Mouse (Mus musculus) heart, embryonic 10.5 days (tissue): Measurements from ENCODE around the gene Eif2b2. TPM values are rescaled to one million over a fixed set of nuclear protein-coding genes. Genes with fewer than 3 reads are reported as not detected.

ENCODE experiments used
- DNase-seq: peaks from one replicate; pipeline ENCODE4 v3.0.0-alpha.2; 2017; ENCODE audit warnings: low spot score
- H3K27ac ChIP-seq: fragments of 300-500 bp; sonication (generic); 2 replicates; pipeline ENCODE4 v1.5.1; 2016; ENCODE audit warnings: mild to moderate bottlenecking
- H3K27me3 ChIP-seq: fragments of 300-500 bp; sonication (generic); 2 replicates; pipeline ENCODE4 v1.6.1; 2016; ENCODE audit warnings: mild to moderate bottlenecking; ENCODE audit not compliant: poor library complexity, insufficient read depth, severe bottlenecking
- H3K36me3 ChIP-seq: fragments of 300-500 bp; sonication (generic); 2 replicates; pipeline ENCODE4 v1.6.1; 2016; ENCODE audit warnings: mild to moderate bottlenecking, moderate library complexity
- H3K4me1 ChIP-seq: fragments of 300-500 bp; sonication (generic); 2 replicates; pipeline ENCODE4 v1.6.1; 2016; ENCODE audit warnings: mild to moderate bottlenecking
- H3K4me3 ChIP-seq: fragments of 300-500 bp; sonication (generic); 2 replicates; pipeline ENCODE4 v1.5.1; 2016; ENCODE audit warnings: mild to moderate bottlenecking, moderate library complexity
- H3K9me3 ChIP-seq: fragments of 300-500 bp; sonication (generic); 2 replicates; pipeline ENCODE4 v1.6.1; 2016; ENCODE audit warnings: mild to moderate bottlenecking, moderate library complexity
- WGBS: fragments of 180-500 bp; shearing (Covaris S2); methylation state at CpG from one replicate; pipeline ENCODE4 v1.1.7; 2016; 5-methylcytosine and 5-hydroxymethylcytosine counted together
- polyA plus RNA-seq: library from polyadenylated mRNA; unstranded; fragments of >200 nt; fragmentation: Nextera tagmentation; extraction: Ambion mirVana; gene quantifications from 2 replicates; pipeline ENCODE4 v1.2.1, GENCODE M21; 2016

The Eif2b2 gene
- polyA plus RNA-seq, 1 experiment from 2014 or later: 91.3 TPM

- Histone ChIP-seq H3K9me3 (no peaks in the 10 kb centered on the region), H3K4me3 (no peak overlapping the region), H3K27ac (peak overlapping the region; percentile 24; the same call in 1 of the 2 replicates), H3K4me1 (peaks cover 46% of the 10 kb centered on the region), H3K36me3 (no peaks in the 10 kb centered on the region), H3K27me3 (peaks cover 59% of the 10 kb centered on the region)
- 32% methylated on average over 17 of the region's 17 CpGs for WGBS
- DNase-seq: no peak
Observed at GRCm38 (mm10) chr12:85181475-85182344, 37.6 kb upstream of the Eif2b2 start.

GRCm38 (mm10) chr12:85182345-85182643, 37.0 kb upstream of the Eif2b2 start:
- no peak for DNase-seq
- Histone ChIP-seq H3K4me1 (peaks cover 40% of the 10 kb centered on the region), H3K9me3 (no peaks in the 10 kb centered on the region), H3K27me3 (peaks cover 58% of the 10 kb centered on the region), H3K27ac (0 out of 2 replicates have a peak overlapping the region, but pooled peaks have one; percentile 24), H3K4me3 (no peak overlapping the region), H3K36me3 (no peaks in the 10 kb centered on the region)
- WGBS: 21% methylated on average over 8 of the region's 8 CpGs

GRCm38 (mm10) chr12:85182898-85183297, 36.4 kb upstream of the Eif2b2 start:
- no peaks in the 10 kb centered on the region for H3K9me3 ChIP-seq
- H3K27me3 ChIP-seq: peaks cover 52% of the 10 kb centered on the region
- 73% methylated on average over 5 of the region's 5 CpGs for WGBS

DNA sequence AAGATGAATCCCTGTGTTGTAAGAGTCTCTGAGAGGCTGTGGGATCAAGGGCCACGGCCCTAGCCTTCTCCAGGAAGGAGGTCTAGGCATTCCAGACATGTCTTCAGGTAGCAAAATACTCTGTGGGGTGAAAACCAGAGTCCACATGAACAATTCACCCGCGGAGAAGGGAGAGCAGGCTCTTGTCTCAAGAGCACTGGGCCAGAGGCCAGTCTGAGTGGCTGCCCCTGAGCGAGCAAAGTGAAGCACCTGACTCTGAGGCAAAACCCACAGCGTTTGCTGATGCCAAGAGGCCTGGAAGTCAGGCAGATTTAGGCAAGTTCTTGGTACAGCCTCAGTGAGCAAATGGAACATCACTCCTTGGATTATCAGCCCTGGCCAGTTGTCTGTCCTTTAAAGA, 35.2 kb upstream of the Eif2b2 start:
- peaks cover 29% of the 10 kb centered on the region for H3K4me1 ChIP-seq
- no peaks in the 10 kb centered on the region for H3K36me3 ChIP-seq
- 54% methylated on average over 5 of the region's 5 CpGs for WGBS
- H3K4me3 ChIP-seq: no peak overlapping the region
- no peak overlapping the region for H3K27ac ChIP-seq
- H3K9me3 ChIP-seq: no peaks in the 10 kb centered on the region
- DNase-seq: no peak
- H3K27me3 ChIP-seq: peaks cover 40% of the 10 kb centered on the region

More at GRCm38 (mm10) chr12:85182898-85183297, 36.4 kb upstream of the Eif2b2 start:
- DNase-seq: no peak
- H3K4me1 ChIP-seq: peaks cover 34% of the 10 kb centered on the region
- no peak overlapping the region for H3K4me3 ChIP-seq
- no peak overlapping the region for H3K27ac ChIP-seq
- no peaks in the 10 kb centered on the region for H3K36me3 ChIP-seq

DNA sequence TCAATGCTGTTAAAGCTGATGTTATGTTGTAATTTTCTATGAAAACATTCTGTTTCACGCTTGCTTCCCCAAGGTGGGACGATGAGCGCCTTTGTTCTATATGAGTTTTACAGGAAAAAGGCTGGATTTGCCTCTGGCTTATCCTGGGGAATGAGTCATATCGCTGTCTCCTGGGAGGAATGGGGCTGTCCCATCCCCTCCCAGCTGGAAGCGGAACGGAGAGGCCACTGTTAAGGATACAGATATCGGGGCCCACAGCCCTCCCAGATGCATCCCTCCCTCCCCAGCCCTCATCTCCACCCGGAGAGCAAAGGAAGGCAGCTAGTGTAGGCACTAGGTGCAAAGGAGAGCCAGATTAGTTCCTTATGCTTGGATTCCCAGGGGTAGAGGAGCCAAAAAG, 33.5 kb upstream of the Eif2b2 start:
- no peaks in the 10 kb centered on the region for H3K9me3 ChIP-seq
- H3K27me3 ChIP-seq: peaks cover 23% of the 10 kb centered on the region

GRCm38 (mm10) chr12:85186361-85186760, 32.9 kb upstream of the Eif2b2 start:
- peaks cover 18% of the 10 kb centered on the region for H3K27me3 ChIP-seq
- 45% methylated on average over 7 of the region's 7 CpGs for WGBS
- H3K27ac ChIP-seq: peak overlapping the region; percentile 67
- DNase-seq: no peak
- H3K36me3 ChIP-seq: no peaks in the 10 kb centered on the region
- H3K4me1 ChIP-seq: peaks cover 24% of the 10 kb centered on the region
- H3K9me3 ChIP-seq: no peaks in the 10 kb centered on the region
- no peak overlapping the region for H3K4me3 ChIP-seq

More for the DNA sequence above, 33.5 kb upstream of the Eif2b2 start:
- no peak for DNase-seq
- 35% methylated on average over 8 of the region's 8 CpGs for WGBS
- H3K4me3 ChIP-seq: no peak overlapping the region
- H3K27ac ChIP-seq: peak overlapping the region; percentile 67
- peaks cover 29% of the 10 kb centered on the region for H3K4me1 ChIP-seq
- H3K36me3 ChIP-seq: no peaks in the 10 kb centered on the region

DNA sequence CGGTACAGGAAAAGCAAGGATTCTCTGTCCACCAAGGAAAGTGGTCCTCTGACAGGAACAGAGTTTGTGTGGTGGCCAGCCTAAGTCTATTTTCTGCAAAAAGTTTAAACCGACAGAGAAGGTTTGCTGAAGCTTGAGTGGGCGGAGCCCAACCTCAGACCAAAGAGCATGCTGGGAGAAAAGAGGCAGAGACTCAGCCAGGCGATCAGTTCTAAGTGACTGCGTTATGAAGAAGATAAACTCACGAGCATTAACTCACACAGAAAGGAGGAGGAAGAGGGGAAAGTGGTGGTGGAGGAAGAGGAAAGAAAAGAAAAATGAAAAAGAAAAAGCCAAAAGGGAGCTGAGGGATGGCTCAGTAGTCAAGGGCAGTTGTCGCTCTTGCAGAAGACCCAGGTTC, 29.0 kb upstream of the Eif2b2 start:
- WGBS: 65% methylated on average over 7 of the region's 7 CpGs
- Histone ChIP-seq H3K27me3 (peaks cover 25% of the 10 kb centered on the region; the same call in 1 of the 2 replicates), H3K4me1 (peaks cover 27% of the 10 kb centered on the region), H3K9me3 (no peaks in the 10 kb centered on the region), H3K27ac (no peak overlapping the region), H3K36me3 (no peaks in the 10 kb centered on the region), H3K4me3 (no peak overlapping the region)
- DNase-seq: no peak

GRCm38 (mm10) chr12:85192461-85193108, 26.7 kb upstream of the Eif2b2 start:
- no peaks in the 10 kb centered on the region for H3K36me3 ChIP-seq
- H3K9me3 ChIP-seq: no peaks in the 10 kb centered on the region
- peak overlapping the region; percentile 37 for H3K27ac ChIP-seq
- H3K27me3 ChIP-seq: peaks cover 29% of the 10 kb centered on the region; the same call in 1 of the 2 replicates
- peaks cover 38% of the 10 kb centered on the region for H3K4me1 ChIP-seq
- H3K4me3 ChIP-seq: no peak overlapping the region
- DNase-seq: no peak
- WGBS: 24% methylated on average over 19 of the region's 19 CpGs

GRCm38 (mm10) chr12:85193146-85193545, 26.1 kb upstream of the Eif2b2 start:
- Histone ChIP-seq H3K27ac (0 out of 2 replicates have a peak overlapping the region, but pooled peaks have one; percentile 37), H3K9me3 (no peaks in the 10 kb centered on the region), H3K36me3 (no peaks in the 10 kb centered on the region), H3K4me3 (no peak overlapping the region), H3K4me1 (peaks cover 44% of the 10 kb centered on the region), H3K27me3 (peaks cover 29% of the 10 kb centered on the region; the same call in 1 of the 2 replicates)
- no peak for DNase-seq
- WGBS: 82% methylated on average over 10 of the region's 10 CpGs

DNA sequence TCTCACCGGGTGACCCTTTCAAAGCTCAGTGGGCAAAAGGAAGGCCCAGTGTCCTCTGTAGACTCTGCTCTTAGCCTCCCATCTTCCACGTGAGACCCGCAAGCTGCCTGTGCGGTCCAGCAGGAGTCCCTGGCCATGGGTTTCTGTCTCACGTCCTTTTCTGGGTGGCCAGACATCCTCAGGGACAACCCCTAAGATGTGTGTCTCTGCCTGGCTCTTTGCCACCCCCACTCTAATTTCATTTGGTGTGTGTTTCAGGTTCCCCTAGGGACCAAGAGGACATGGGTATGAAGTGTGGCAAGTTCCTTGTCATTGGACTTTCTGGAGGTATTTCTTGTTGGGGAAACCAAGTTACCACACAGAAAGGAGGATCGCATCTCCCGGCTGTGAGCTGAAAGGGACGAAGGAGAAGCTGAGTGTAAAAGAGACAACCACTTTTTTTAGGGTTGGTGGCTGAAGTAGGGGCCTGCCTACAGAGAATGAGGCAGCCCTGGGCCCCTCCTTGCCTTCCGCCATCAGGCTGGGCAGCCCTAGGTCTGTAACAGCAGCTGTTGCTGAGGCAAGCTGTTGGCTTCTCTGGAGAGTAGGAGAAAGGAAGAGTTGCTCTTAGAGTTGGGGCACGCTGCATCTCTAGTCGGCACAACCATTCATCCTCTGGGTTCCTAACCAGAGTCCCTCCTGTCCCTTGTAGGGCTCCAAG, 25.2 kb upstream of the Eif2b2 start:
- H3K4me3 ChIP-seq: no peak overlapping the region
- peaks cover 49% of the 10 kb centered on the region for H3K4me1 ChIP-seq
- H3K27ac ChIP-seq: no peak overlapping the region

GRCm38 (mm10) chr12:85194623-85195018, 24.7 kb upstream of the Eif2b2 start:
- no peaks in the 10 kb centered on the region for H3K36me3 ChIP-seq
- H3K4me3 ChIP-seq: no peak overlapping the region
- peaks cover 49% of the 10 kb centered on the region for H3K4me1 ChIP-seq
- peaks cover 36% of the 10 kb centered on the region for H3K27me3 ChIP-seq
- H3K9me3 ChIP-seq: no peaks in the 10 kb centered on the region
- H3K27ac ChIP-seq: no peak overlapping the region
- 54% methylated on average over 4 of the region's 4 CpGs for WGBS
- DNase-seq: no peak

More for the DNA sequence above, 25.2 kb upstream of the Eif2b2 start:
- DNase-seq: no peak
- no peaks in the 10 kb centered on the region for H3K9me3 ChIP-seq
- peaks cover 31% of the 10 kb centered on the region for H3K27me3 ChIP-seq
- H3K36me3 ChIP-seq: no peaks in the 10 kb centered on the region
- WGBS: 89% methylated on average over 11 of the region's 11 CpGs

- H3K4me3 ChIP-seq: no peak overlapping the region
- WGBS: 80% methylated on average over 5 of the region's 5 CpGs
- no peaks in the 10 kb centered on the region for H3K36me3 ChIP-seq
- DNase-seq: no peak
- H3K4me1 ChIP-seq: peaks cover 49% of the 10 kb centered on the region
- no peaks in the 10 kb centered on the region for H3K9me3 ChIP-seq
- H3K27ac ChIP-seq: no peak overlapping the region
- H3K27me3 ChIP-seq: peaks cover 36% of the 10 kb centered on the region
Observed at GRCm38 (mm10) chr12:85195086-85195485, 24.2 kb upstream of the Eif2b2 start.

GRCm38 (mm10) chr12:85196191-85196590, 23.1 kb upstream of the Eif2b2 start:
- Histone ChIP-seq H3K27ac (peak overlapping the region; percentile 37; the same call in 1 of the 2 replicates), H3K4me1 (peaks cover 57% of the 10 kb centered on the region), H3K4me3 (no peak overlapping the region), H3K36me3 (no peaks in the 10 kb centered on the region), H3K27me3 (peaks cover 36% of the 10 kb centered on the region), H3K9me3 (no peaks in the 10 kb centered on the region)
- no peak for DNase-seq
- 76% methylated on average over 10 of the region's 10 CpGs for WGBS
